Mouse (Mus musculus): ENCODE results near the gene Nrm.

Gene Nrm

DNA sequence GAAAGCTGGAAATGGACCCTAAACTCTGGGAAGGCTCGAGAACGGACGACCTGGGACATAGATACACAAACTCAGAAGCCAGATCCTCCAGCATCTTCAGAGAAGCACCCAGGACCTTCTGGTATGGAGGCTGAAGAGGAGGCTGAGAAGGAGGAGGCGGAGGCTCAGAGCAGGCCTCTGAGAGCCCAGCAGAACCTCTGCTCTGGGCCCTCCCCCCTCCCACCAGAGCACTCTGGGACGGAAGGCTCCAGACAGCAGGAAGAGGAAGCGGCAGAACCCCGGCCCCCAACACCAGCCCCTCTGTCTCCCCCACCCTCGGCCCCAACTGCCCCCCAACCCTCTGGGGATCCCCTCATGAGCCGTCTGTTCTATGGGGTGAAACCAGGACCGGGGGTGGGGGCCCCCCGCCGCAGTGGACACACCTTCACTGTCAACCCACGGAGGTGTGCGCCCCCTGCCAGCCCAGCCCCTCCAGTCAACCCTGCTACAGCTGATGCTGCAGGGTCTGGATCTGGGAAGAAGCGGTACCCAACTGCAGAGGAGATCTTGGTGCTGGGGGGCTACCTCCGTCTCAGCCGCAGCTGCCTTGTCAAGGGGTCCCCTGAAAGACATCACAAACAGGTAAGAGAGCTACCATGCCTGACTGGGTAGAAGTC lies 7.2 kb downstream of the Nrm start:
- DNase-seq (ENCODE audit: low read depth, low spot score): peak; percentile 62
- peaks cover 7% of the 10 kb centered on the region for H3K36me3 ChIP-seq (ENCODE audit: control insufficient read depth, insufficient read depth, low read length, poor library complexity, severe bottlenecking)
- H3K27me3 ChIP-seq (ENCODE audit: control insufficient read depth, insufficient read depth, low read length, poor library complexity, severe bottlenecking): no peaks in the 10 kb centered on the region

DNA sequence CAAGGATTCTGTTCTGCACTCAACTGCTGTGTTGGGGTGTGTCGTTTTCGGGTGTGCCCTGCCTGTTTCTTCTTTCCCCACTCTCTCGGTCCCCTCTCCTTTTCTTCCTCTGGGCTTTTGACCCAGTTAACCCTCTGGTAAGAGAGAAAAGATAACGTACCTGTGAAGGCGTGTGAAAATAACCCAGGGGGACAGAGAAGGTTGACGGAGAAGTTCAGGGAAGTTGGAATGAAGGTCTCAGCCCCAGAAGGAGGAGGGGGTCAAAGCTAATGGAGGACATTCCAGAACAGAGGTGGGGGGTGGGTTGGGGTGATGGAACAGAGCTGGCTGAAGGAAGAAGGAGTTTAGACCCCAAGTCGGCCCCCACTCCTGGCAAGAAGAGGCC lies 7.8 kb downstream of the Nrm start:
- peaks cover 7% of the 10 kb centered on the region for H3K36me3 ChIP-seq (ENCODE audit: control insufficient read depth, insufficient read depth, low read length, poor library complexity, severe bottlenecking)
- no peaks in the 10 kb centered on the region for H3K27me3 ChIP-seq (ENCODE audit: control insufficient read depth, insufficient read depth, low read length, poor library complexity, severe bottlenecking)
- no peak for DNase-seq (ENCODE audit: low read depth, low spot score)

DNA sequence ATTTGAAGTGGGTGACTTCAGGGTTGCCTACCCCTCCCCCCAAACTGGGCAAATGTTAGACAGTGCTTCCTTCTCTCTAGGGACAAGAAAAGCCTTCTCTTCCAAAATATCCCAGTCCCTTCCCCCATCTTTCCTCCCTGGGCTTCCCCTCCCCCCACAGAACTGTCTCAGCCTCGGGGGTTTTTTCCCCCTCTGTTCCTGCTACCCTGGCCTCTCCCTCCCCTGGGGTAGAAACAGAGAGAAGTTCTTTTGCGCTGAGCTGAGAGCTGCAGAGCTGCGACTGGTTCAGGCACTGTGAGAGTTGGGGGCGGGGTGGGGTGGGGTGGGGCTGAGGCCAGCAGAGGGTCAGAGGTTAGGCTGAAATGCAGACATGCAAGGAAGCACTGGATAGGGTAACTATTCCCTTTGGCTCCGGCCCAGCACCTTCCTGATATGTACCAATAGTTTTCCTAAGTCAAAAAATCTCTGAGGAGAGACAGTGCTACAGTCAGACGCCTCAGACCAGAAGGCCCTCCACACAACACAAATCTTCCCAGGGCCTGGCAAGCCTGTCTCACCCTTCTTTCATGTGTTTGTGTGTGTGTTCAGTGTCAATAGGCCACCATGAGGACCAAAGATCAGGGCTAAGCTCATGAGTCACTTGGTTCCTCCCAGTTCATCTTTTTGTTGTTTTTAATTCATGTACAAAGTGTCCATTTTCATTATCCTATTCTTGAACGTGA lies 8.4 kb downstream of the Nrm start:
- Histone ChIP-seq H3K27me3 (ENCODE audit: control insufficient read depth, insufficient read depth, low read length, poor library complexity, severe bottlenecking) (no peaks in the 10 kb centered on the region), H3K36me3 (ENCODE audit: control insufficient read depth, insufficient read depth, low read length, poor library complexity, severe bottlenecking) (peaks cover 11% of the 10 kb centered on the region)
- DNase-seq (ENCODE audit: low read depth, low spot score): peak; percentile 21

DNA sequence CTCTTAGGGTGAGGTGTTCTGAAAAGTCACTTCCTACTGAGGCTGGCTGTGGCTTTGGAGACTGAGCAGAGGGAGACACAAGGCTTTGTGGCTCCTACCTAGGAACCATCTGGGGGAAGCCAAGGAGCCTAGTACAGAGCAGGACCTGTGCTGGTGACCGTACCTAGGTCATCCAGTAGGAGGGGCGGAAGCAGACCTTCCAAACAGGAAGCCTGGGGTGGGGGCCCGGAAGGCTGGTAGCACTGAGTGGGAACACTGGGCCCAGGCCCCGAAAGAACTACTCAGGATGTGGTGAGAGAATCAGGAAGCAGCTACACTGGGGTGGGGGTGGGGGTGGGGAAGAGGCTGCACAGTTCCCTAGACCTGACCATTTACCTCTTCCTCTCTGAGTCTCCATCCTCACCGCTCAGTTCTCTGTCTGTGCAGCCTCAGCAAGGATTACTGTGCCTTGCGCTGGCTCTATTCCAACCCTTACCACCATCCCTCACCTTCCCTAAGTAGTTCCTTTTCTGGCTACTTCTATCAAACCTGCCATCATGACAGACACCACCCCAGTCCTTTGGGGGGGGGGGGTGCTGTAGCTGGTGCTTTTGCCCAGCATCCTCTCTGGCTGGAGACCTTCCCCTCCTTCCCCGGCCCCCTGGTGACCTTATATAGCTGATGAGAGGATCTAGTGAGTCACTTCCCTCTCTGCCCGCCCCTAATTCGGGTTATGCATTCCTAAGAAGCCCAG lies 9.2 kb downstream of the Nrm start:
- DNase-seq (ENCODE audit: low read depth, low spot score): peak; percentile 82
- H3K36me3 ChIP-seq (ENCODE audit: control insufficient read depth, insufficient read depth, low read length, poor library complexity, severe bottlenecking): peaks cover 16% of the 10 kb centered on the region
- no peaks in the 10 kb centered on the region for H3K27me3 ChIP-seq (ENCODE audit: control insufficient read depth, insufficient read depth, low read length, poor library complexity, severe bottlenecking)

DNA sequence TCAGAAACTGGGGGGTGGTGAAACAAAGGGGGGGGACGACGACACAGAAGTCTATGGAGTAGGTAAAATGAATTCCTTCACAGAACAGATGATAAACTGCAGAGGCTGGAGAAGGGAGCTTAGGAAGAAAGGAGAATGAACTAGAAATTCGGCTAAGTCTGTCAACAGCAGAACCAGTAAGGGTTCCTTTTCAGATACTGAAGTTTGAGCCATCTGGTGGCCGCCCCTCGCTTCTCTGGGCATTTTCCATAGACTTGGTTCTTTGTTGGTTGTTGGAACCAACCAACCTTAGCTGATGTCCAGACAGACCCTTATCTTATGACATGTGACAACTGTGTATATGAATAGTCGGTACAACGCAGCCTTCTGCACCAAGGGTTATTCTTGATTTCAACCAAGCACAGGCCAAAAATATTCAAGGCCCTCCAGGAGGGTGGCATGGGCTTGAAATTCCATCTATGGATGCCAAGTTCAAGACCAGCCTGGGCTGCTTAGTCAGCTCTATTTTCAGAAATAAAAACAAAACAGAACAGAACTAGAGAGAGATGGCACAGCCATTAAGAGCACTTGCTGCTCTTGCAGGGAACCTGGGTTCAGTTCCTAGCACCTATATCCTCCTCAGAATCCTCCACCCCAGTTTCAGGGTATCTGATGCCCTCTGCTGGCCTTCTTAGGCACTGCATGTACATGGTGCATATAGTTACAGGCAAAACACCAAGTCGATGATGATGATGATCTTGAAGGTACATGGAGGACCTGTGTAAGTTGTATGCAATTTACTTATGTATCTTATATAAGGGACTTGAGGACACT lies 10.0 kb downstream of the Nrm start:
- Histone ChIP-seq H3K36me3 (ENCODE audit: control insufficient read depth, insufficient read depth, low read length, poor library complexity, severe bottlenecking) (peaks cover 17% of the 10 kb centered on the region), H3K27me3 (ENCODE audit: control insufficient read depth, insufficient read depth, low read length, poor library complexity, severe bottlenecking) (no peaks in the 10 kb centered on the region)
- peak; percentile 76 for DNase-seq (ENCODE audit: low read depth, low spot score)

DNA sequence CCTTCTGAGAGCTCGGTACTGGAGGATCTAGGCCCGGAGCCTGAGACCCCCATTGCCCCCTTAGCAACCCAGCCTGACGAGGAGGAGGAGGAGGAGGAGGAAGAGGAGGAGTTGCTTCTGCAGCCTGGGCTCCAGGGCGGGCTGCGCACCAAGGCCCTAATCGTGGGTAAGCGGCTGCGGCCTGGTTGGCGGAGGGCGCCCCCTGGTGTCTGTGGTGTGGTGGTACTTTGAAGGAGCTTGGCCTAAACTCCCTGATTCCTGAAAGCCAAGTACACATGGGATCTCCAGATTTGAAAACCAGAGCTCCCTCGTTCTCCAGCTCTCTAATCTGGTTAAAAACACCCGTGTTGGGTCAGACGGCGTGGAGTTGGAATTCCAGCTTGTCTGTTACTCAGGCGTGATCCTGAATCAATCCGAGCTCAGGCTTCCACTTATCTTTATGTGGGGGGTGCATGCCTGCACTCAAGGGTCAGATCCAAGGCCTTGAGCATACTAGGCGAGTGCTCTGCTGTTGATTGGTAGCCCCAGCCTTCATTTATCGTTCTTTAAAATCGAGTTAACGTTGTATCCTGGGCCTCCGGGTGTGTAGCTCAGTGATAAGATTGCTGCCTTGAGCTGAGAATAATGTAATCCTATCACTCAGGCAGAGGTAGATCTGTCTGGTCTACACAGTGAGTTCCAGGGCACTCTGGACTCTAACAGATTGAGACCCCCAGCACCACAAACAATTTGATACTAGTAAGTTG lies 12.8 kb downstream of the Nrm start:
- peaks cover 19% of the 10 kb centered on the region for H3K36me3 ChIP-seq (ENCODE audit: control insufficient read depth, insufficient read depth, low read length, poor library complexity, severe bottlenecking)
- H3K27me3 ChIP-seq (ENCODE audit: control insufficient read depth, insufficient read depth, low read length, poor library complexity, severe bottlenecking): no peaks in the 10 kb centered on the region
- peak; percentile 87 for DNase-seq (ENCODE audit: low read depth, low spot score)

DNA sequence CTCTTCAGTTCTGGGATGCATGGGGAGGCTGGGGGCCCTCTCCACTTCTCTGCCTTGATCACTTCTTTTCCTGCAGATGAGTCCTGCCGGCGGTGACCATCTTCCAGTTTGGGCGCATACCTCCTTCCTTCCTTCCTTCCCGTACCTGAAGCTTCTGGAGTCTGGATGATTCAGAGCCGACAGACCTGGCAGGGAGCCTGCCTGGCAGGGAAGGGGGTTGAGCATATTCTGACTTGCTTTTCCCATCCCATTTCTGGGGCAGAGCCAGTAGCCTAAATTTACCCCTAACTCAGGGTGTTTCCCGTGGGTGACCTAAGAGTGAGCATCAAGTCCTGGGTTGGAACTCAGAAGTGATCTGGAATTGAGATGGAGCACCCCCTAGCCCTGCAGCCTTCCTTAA lies 13.6 kb downstream of the Nrm start:
- Histone ChIP-seq H3K27me3 (ENCODE audit: control insufficient read depth, insufficient read depth, low read length, poor library complexity, severe bottlenecking) (no peaks in the 10 kb centered on the region), H3K36me3 (ENCODE audit: control insufficient read depth, insufficient read depth, low read length, poor library complexity, severe bottlenecking) (peaks cover 19% of the 10 kb centered on the region)
- no peak for DNase-seq (ENCODE audit: low read depth, low spot score)

DNA sequence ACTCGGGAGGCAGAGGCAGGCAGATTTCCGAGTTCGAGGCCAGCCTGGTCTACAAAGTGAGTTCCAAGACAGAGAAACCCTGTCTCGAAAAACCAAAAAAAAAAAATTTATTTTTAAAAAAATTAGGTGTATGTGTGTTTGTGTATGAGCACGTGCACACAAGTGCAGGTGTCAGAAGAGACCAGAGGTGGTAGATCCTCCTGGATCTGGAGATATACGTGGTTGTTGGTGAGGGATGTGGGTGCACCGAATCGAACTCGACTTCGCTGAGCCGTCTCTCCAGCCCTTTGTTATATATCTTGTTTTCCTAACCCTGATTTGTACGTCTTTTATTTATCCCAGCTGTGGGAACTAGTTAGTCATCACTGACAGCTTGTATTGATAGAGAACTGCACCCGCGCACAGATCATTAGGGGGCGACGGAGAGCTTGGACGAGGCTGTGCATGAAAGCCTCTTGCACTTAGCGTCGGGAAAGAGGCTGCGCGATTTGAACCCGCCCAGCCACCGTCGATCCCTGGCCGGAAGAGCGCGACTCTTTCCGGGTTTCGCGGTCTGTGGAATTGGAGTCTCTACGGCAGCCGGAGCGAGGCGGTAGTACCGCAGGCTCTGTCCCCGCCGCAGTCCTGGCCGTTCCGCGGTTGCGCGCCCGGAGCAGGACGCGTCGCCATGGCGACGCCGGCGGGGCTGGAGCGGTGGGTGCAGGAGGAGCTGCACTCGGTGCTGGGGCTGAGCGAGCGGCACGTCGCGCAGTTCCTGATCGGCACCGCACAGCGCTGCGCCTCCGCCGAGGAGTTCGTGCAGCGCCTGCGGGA lies 18.3 kb downstream of the Nrm start, which contains the start of gene Dhx16:
Gene Dhx16 (plus strand): TSS at position 575 of the 813 bp plus-strand sequence.
- peaks cover 9% of the 10 kb centered on the region for H3K36me3 ChIP-seq (ENCODE audit: control insufficient read depth, insufficient read depth, low read length, poor library complexity, severe bottlenecking)
- H3K27me3 ChIP-seq (ENCODE audit: control insufficient read depth, insufficient read depth, low read length, poor library complexity, severe bottlenecking): no peaks in the 10 kb centered on the region
- peak; percentile 96 for DNase-seq (ENCODE audit: low read depth, low spot score)

DNA sequence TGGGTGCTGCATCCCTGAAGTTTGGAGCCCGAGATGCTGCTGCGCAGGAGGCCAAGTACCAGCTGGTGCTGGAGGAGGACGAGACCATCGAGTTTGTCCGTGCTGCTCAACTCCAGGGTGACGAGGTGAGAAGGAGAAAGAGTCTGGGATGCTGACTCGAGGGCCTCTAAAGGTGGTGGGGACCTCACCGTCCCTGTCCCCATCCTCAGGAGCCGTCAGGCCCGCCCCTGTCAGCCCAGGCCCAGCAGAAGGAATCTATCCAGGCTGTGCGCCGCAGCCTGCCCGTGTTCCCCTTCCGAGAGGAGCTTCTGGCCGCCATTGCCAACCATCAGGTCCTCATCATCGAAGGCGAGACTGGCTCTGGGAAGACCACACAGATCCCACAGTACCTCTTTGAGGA lies 21.8 kb downstream of the Nrm start:
- H3K27me3 ChIP-seq (ENCODE audit: control insufficient read depth, insufficient read depth, low read length, poor library complexity, severe bottlenecking): no peaks in the 10 kb centered on the region
- H3K36me3 ChIP-seq (ENCODE audit: control insufficient read depth, insufficient read depth, low read length, poor library complexity, severe bottlenecking): peaks cover 7% of the 10 kb centered on the region
- no peak for DNase-seq (ENCODE audit: low read depth, low spot score)

DNA sequence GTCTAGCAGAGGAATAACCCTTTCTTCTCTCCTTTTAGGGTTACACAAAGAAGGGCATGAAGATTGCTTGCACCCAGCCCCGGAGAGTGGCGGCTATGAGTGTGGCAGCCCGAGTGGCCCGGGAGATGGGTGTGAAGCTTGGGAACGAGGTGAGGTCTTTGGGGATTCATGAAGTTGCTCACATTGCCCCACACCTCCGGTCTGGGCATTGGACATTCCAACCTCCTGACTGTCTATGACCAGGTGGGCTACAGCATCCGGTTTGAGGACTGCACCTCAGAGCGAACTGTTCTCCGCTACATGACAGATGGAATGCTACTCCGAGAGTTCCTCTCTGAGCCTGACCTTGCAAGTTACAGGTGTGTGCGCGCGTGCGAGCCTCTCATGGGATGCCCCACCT lies 22.7 kb downstream of the Nrm start:
- Histone ChIP-seq H3K27me3 (ENCODE audit: control insufficient read depth, insufficient read depth, low read length, poor library complexity, severe bottlenecking) (no peaks in the 10 kb centered on the region), H3K36me3 (ENCODE audit: control insufficient read depth, insufficient read depth, low read length, poor library complexity, severe bottlenecking) (peaks cover 10% of the 10 kb centered on the region)
- no peak for DNase-seq (ENCODE audit: low read depth, low spot score)

DNA sequence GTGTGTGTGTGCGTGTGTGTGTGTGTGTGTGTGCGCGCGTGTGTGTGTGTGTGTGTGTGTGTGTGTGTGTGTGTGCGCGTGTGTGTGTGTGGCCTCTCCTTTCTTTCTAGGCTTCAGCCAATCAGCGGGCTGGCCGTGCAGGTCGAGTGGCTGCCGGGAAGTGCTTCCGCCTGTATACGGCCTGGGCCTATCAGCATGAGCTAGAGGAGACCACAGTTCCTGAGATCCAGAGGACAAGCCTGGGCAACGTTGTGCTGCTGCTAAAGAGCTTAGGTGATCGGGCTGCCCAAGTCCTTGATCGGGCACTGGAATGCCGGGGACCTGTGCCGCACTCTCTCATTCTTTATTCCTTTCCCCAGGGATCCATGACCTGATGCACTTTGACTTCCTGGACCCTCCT lies 26.6 kb downstream of the Nrm start:
- Histone ChIP-seq H3K27me3 (ENCODE audit: control insufficient read depth, insufficient read depth, low read length, poor library complexity, severe bottlenecking) (no peaks in the 10 kb centered on the region), H3K36me3 (ENCODE audit: control insufficient read depth, insufficient read depth, low read length, poor library complexity, severe bottlenecking) (peaks cover 20% of the 10 kb centered on the region)
- no peak for DNase-seq (ENCODE audit: low read depth, low spot score)

DNA sequence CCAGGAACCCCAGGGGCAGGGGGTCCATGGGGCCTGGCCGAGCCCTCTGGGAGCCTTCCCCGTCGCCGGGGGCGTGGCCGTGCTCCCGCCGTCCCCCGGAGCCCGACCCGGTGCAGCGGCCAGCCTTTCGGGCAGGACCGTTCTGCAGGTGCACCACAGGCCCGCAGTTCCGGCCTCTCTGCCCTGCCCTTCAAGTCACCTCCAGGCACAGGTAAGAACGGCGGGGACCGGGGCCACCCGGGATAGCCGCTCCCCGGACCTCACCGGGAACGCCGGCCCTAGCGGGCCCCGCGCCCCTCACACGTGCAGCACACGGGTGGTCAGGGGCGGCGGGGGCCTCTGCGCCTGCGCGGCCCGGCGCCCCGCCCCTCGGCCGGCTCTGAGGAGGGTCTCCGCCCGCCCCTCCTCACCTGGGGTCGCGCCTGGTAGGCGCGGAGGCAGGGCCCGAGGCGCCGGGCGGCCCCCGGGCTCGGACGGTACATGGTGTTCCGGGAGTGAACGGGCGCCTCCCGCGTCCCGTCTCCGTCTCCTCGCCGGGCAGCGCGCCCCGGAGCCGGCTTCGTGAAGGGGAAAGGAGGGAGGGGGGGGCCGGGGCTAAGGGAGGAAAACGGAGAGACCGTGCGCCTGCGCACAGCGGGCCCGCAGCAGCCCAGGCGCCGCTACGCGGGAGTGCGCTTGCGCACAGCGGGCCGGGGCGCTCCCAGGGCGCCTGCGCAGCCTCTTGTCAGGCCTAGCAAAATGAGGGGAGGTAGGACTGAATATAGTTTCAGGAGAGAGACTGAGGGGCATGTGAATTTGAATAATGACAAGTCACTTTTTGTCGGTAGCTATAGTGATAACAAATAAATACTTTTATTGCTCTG lies 35.9 kb downstream of the Nrm start, which contains the start of gene 2310061I04Rik:
Gene 2310061I04Rik (minus strand): TSS at position 651 of the 863 bp plus-strand sequence.
- H3K27me3 ChIP-seq (ENCODE audit: control insufficient read depth, insufficient read depth, low read length, poor library complexity, severe bottlenecking): no peaks in the 10 kb centered on the region
- DNase-seq (ENCODE audit: low read depth, low spot score): peak; percentile 96
- no peaks in the 10 kb centered on the region; the same call in 1 of the 2 replicates for H3K36me3 ChIP-seq (ENCODE audit: control insufficient read depth, insufficient read depth, low read length, poor library complexity, severe bottlenecking)
